Mouse (Mus musculus) lung, postnatal 0 days (tissue): ENCODE data around the gene Zfp644.

Source experiments
- CTCF ChIP-seq: IDR thresholded peaks from 2 replicates; pipeline ENCODE4 v1.5.1; 2016; ENCODE audit warnings: antibody characterized with exemption, mild to moderate bottlenecking
- EP300 ChIP-seq: IDR thresholded peaks from 2 replicates; pipeline ENCODE4 v1.6.1; 2016; ENCODE audit warnings: antibody characterized with exemption, mild to moderate bottlenecking, control low read depth

DNA sequence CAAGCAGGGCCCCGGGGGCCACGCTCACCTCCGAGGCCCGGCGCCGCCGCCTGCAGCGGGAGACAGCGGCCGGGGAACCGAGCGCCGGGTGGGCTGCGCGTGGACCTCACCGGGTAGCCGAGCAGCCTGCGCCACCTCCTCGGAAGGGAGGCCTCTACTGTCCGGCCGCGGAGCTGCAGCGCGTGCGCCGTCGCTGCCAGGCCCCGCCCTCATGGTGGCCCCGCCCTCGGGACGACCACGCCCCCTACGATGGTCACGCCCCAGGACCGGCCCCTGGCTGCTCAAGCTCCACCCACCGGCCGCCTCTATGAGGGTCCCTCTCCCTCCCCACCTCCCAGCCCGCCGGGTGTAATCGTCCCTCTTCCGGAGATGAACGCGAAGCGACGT, 122.5 kb downstream of the Zfp644 start:
- TF ChIP-seq CTCF (peak; percentile 75), EP300 (no peak)
